Mouse (Mus musculus) cerebellum, adult 2 months (tissue): ENCODE results near the gene Tmem211. TPM values are rescaled to one million over a fixed set of nuclear protein-coding genes. Genes with fewer than 3 reads are reported as not detected.

Experiments used
- DNase-seq, 2 experiments: peaks; one replicate each; pipeline ENCODE4 v3.0.0; 2021
- H3K27ac ChIP-seq: fragments of 200-500 bp; 2 replicates; pipeline ENCODE4 v1.5.1; 2012; ENCODE audit warnings: low read length, control low read depth, inconsistent platforms; ENCODE audit not compliant: insufficient read depth
- H3K27me3 ChIP-seq: fragments of 200-500 bp; 2 replicates; pipeline ENCODE4 v1.6.1; 2012; ENCODE audit warnings: inconsistent platforms, mild to moderate bottlenecking, low read length, moderate library complexity; ENCODE audit not compliant: control insufficient read depth, insufficient read depth
- H3K4me1 ChIP-seq: fragments of 200-500 bp; 2 replicates; pipeline ENCODE4 v1.6.1; 2011; ENCODE audit warnings: low read length; ENCODE audit not compliant: control insufficient read depth, insufficient read depth
- H3K4me3 ChIP-seq: fragments of 200-500 bp; replicated peaks from 2 replicates; pipeline ENCODE3; 2011; ENCODE audit warnings: mild to moderate bottlenecking, low read depth, low read length, control low read depth; ENCODE audit not compliant: insufficient read depth
- CTCF ChIP-seq: fragments of 200-500 bp; IDR thresholded peaks from 2 replicates; pipeline ENCODE4 v1.5.1; 2011; ENCODE audit warnings: low read depth, mild to moderate bottlenecking, control low read depth, low read length, moderate library complexity, borderline replicate concordance; ENCODE audit not compliant: insufficient read depth
- POLR2A ChIP-seq: fragments of 200-500 bp; IDR thresholded peaks from 2 replicates; pipeline ENCODE4 v1.6.1; 2011; ENCODE audit warnings: low read length, control low read depth, borderline replicate concordance; ENCODE audit not compliant: insufficient read depth
- WGBS: fragments of 180-500 bp; shearing (Covaris S2); methylation state at CpG from one replicate; pipeline ENCODE4 v1.1.7; 2018; 5-methylcytosine and 5-hydroxymethylcytosine counted together
- polyA plus RNA-seq: library from polyadenylated mRNA; depleted of rRNA; stranded (reverse); fragments of >200 nt; gene quantifications from 2 replicates; pipeline ENCODE4 v1.2.3, GENCODE M21; 2012; rRNA removed

The Tmem211 gene
- polyA plus RNA-seq = 0.10 and 0.18 TPM in 2 replicates

DNA sequence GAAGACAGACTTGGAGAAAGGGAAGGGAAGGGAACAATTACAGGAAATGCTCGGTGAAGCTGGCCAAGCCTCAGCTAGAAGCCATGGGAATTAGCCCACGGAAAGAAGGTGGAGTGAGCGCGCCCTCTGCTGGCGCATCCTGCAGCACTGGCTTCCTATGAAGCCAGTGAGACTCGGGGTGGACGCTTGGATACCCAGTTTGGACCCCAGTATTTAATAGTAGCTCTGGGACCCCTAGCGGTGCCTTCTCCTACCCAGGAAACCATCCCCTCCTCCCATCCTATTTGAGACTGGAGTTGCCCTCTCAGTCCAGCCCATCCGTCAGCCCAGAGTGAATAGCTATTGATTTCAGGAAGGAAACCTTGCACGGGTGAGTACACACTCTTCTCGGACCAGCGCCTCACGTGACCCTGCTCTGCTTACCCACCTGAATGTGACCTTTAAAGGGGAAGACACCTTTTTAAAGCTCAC is at the start of gene Tmem211:
Tmem211 (plus strand) TSS at position 278 of the 471 bp plus-strand sequence.
- no peak for TF ChIP-seq POLR2A
- TF ChIP-seq CTCF = peak; percentile 95
- no peak within 1 kb of the TSS for H3K27ac ChIP-seq
- peak within 1 kb of the TSS; percentile 48 for H3K4me3 ChIP-seq

DNA sequence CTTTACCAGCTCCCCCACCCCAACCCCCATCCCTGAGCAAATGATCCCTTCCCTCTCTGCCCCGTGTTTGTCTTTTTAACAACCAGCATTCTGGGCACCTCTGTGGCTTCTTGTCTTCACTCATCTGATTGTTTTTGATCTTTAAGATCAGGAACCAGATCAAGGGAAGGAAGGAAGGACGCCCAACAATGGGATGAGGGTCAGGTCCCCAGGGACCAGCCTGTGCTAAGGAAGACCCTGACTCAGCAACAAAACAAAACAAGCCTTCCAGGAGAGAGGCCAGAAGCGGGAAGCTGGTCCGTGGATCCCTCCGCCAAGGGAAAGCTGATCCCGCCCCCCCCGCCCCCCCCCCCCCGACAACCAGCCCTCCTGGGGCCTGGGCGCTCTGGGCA is 47.3 kb upstream of the Tmem211 start:
- Histone ChIP-seq H3K4me3 (no peak overlapping the region), H3K27ac (no peak overlapping the region), H3K4me1 (no peaks in the 10 kb centered on the region), H3K27me3 (no peaks in the 10 kb centered on the region)
- DNase-seq = no peak
- 13% methylated on average over 9 of the region's 9 CpGs for WGBS
- no peak for TF ChIP-seq CTCF
- TF ChIP-seq POLR2A = no peak

More for the DNA sequence above, at the start of gene Tmem211:
- DNase-seq = peak; percentile 74 to 85
- WGBS = 1% methylated on average over 13 of the region's 13 CpGs
- Histone ChIP-seq H3K27me3 (no peaks in the 10 kb centered on the region), H3K4me1 (no peaks in the 10 kb centered on the region)

DNA sequence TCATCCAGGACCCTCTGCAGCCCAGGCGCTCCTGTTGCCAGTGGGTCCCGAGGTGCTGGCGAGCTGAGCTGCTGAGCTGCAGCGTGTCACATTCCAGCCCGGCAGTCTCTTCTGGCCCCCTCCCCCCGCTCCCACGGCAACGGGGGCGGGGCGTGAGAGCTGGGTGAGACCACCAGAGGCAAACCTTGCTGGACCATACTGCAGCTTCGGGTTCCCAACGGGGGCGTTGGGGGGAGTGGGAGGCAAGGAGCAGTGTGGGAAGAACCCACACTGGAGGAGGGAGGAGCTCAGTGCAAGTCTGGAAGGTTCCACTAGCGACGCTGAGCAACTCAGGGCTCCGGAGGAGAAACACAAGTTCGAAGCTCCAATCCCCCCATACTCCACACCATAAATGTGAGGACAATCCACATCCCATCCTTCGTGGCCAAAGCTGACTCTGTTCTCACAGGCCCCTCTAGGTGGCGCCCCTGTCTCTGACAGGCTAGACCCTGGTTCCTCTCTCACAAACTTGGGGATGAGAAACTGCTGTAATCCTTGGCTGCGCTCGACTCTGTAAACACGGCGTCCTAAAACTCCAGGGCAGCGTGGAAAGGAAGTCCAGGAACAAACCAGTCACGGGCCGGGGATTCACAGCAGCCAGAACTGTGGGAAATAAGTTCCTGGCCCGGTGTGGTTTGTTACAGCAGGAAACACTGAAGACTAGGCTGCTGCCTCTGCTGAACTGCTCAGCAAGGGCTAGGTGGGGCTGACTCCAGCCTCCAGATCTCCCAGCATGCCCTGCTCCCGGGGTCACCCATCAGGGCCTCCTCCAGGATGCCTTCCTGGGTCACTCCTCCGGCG is 46.6 kb upstream of the Tmem211 start:
- TF ChIP-seq POLR2A (no peak), CTCF (peak; percentile 91)

DNA sequence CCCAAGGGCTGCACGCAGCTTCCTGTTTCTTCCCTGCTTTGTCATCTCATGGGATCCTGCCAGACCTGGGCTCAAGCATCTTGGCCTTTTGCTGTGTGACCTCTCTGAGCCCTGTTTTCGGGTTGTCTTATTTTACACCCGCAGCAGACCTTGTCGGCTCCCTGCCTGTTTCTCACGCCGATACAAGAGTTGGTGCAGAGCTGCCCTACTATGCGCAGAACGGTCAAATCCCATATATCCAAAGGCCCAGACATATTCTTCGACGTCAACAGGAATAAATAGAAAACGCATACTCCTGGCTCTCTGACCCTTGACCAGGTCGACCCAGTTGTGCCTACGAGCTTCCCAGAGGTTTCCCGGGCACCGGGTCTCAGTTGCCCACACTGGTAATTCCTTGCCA is 46.0 kb upstream of the Tmem211 start:
- WGBS = 85% methylated on average over 15 of the region's 15 CpGs
- no peak for DNase-seq
- H3K27ac ChIP-seq = no peak overlapping the region
- H3K27me3 ChIP-seq = no peaks in the 10 kb centered on the region
- TF ChIP-seq POLR2A (no peak), CTCF (no peak)
- H3K4me3 ChIP-seq = no peak overlapping the region
- no peaks in the 10 kb centered on the region for H3K4me1 ChIP-seq

More for the DNA sequence above, 46.6 kb upstream of the Tmem211 start:
- 5% methylated on average over 30 of the region's 30 CpGs for WGBS
- no peak overlapping the region for H3K27ac ChIP-seq
- peak overlapping the region; percentile 38 for H3K4me3 ChIP-seq
- DNase-seq = peak; percentile 72 to 81
- H3K4me1 ChIP-seq = no peaks in the 10 kb centered on the region
- H3K27me3 ChIP-seq = no peaks in the 10 kb centered on the region

DNA sequence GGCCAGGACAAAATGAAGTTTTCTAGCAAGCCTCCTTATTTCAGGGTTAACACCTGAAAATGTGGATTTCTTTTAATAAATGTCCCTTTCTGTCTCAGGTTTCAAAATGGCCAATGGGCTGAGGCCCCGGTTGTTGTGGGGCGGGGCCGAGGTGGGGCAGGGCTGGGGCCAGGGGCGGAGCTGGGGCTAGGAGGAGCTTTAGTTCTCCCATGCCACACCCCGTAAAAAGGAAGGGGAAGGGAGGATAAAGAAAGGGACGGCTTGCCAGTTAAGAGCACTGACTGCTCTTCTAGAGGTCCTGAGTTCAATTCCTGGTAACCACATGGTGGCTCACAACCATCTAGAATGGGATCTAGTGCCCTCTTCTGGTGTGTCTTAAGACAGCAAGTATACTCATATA is 45.3 kb upstream of the Tmem211 start:
- H3K27ac ChIP-seq = no peak overlapping the region
- 61% methylated on average over 6 of the region's 6 CpGs for WGBS
- TF ChIP-seq CTCF (no peak), POLR2A (no peak)
- no peak for DNase-seq
- no peaks in the 10 kb centered on the region for H3K27me3 ChIP-seq
- H3K4me1 ChIP-seq = no peaks in the 10 kb centered on the region
- no peak overlapping the region for H3K4me3 ChIP-seq

DNA sequence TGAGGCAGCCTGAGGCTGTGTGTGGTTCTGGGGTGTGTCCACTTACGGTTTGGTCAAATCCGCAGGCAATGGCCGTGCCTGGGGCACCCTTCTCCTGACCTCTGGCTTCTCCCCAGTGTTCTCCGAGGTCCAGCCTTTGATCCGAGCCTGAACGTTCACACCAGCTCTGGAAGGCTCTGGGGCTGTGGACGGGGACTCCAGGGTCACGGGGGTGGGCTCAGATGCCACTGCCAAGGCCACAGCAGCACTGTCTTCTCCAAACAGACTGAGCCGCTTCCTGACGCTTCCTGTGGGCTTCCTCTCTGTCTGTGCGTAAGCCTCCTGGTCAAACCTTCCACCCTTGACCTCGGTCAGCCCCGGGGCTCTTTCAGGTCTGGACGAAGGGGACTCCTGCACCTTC is 36.2 kb upstream of the Tmem211 start:
- Histone ChIP-seq H3K4me3 (no peak overlapping the region), H3K27ac (no peak overlapping the region), H3K4me1 (no peaks in the 10 kb centered on the region; the same call in 1 of the 2 replicates), H3K27me3 (no peaks in the 10 kb centered on the region)
- 88% methylated on average over 14 of the region's 14 CpGs for WGBS
- DNase-seq = no peak
- TF ChIP-seq CTCF (no peak), POLR2A (no peak)

DNA sequence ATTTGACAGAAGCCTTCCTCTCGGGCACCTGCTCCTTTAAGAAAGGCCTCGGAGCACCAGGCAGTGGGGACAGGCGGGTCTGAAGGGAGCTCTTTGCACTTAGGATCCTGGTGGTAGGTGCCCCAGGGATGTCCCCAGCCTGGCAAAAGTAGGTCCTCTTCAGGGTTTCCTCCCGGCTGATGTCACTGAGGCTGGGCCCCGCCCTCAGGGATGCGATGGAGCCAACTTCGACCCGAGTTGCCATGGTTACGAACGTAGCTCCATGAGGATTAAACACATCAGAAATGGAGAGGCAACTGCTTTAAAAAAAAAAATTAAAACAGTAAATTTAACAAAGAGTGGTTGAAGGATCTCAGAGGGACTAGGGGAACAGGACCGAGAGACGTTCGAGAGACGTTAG is 34.8 kb upstream of the Tmem211 start:
- H3K4me1 ChIP-seq = peaks cover 7% of the 10 kb centered on the region
- H3K27ac ChIP-seq = no peak overlapping the region
- 77% methylated on average over 14 of the region's 14 CpGs for WGBS
- no peak for TF ChIP-seq POLR2A
- TF ChIP-seq CTCF = no peak
- H3K4me3 ChIP-seq = no peak overlapping the region
- no peak for DNase-seq
- H3K27me3 ChIP-seq = no peaks in the 10 kb centered on the region

DNA sequence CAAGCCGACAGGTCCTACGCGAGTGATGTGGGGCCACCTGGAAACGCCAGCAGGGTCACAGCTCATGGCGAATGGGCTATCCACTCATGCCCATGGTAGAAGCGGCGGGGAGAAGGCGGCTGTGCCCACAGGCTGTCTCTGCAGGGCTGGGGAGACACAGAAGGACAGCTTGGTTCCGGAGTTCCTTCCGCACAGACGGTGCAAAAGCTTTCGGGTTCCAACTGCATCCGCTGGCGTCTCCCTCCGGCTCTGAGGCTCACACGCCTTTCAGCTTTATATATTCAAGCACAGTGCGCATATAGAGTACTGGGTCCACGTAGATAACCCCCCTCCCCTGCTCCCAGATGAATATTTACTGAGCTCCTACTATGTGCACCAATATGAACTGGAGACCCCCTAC is 32.9 kb upstream of the Tmem211 start:
- 84% methylated on average over 18 of the region's 18 CpGs for WGBS
- Histone ChIP-seq H3K27me3 (no peaks in the 10 kb centered on the region), H3K4me1 (peaks cover 7% of the 10 kb centered on the region), H3K4me3 (no peak overlapping the region), H3K27ac (no peak overlapping the region)
- no peak for TF ChIP-seq POLR2A
- no peak for TF ChIP-seq CTCF
- DNase-seq = no peak
